Mouse (Mus musculus): ENCODE measurements at regions not wholly inside any gene's neighbourhood (a gene's known extent, or its start where the extent isn't known, plus 50 kb on each side); places are given as distances from the start of the nearest gene placed in this dataset.
A peak's percentile ranks its signal among the peaks of the same experiment; 100 is the strongest.

GRCm38 (mm10) chr3:109224526-109224925 lies 101.6 kb downstream of the Slc25a24 start:
- no peak overlapping the region for H3K4me3 ChIP-seq (ENCODE audit: low read length)
- H3K9ac ChIP-seq (ENCODE audit: low read length), result no peak overlapping the region
- 72% methylated on average over 3 of the region's 3 CpGs for WGBS
- no peaks in the 10 kb centered on the region; the same call in 1 of the 2 replicates for H3K9me3 ChIP-seq (replicated peaks; ENCODE audit: control insufficient read depth, low read length)
- no peak overlapping the region for H3K4me2 ChIP-seq (ENCODE audit: low read depth, low read length)
- no peak overlapping the region for H3K27ac ChIP-seq (ENCODE audit: low read length)
- H3K4me1 ChIP-seq (ENCODE audit: control insufficient read depth, insufficient read depth, low read length), result no peaks in the 10 kb centered on the region
- no peaks in the 10 kb centered on the region for H3K27me3 ChIP-seq (ENCODE audit: control insufficient read depth, insufficient read depth, low read length)
- H3K36me3 ChIP-seq (ENCODE audit: control insufficient read depth, insufficient read depth), result no peaks in the 10 kb centered on the region
- ATAC-seq (replicated peaks; ENCODE audit: extremely low read depth, insufficient read depth, low FRiP score), result no peak

GRCm38 (mm10) chr3:109234275-109234674 lies 106.2 kb upstream of the Vav3 start:
- H3K36me3 ChIP-seq (ENCODE audit: control insufficient read depth, insufficient read depth), result no peaks in the 10 kb centered on the region
- WGBS, result 71% methylated on average over 4 of the region's 4 CpGs
- H3K27ac ChIP-seq (ENCODE audit: low read length), result no peak overlapping the region
- H3K9ac ChIP-seq (ENCODE audit: low read length), result no peak overlapping the region
- no peaks in the 10 kb centered on the region for H3K4me1 ChIP-seq (ENCODE audit: control insufficient read depth, insufficient read depth, low read length)
- ATAC-seq (replicated peaks; ENCODE audit: extremely low read depth, insufficient read depth, low FRiP score), result no peak
- H3K27me3 ChIP-seq (ENCODE audit: control insufficient read depth, insufficient read depth, low read length), result no peaks in the 10 kb centered on the region
- H3K4me3 ChIP-seq (ENCODE audit: low read length), result no peak overlapping the region
- H3K4me2 ChIP-seq (ENCODE audit: low read depth, low read length), result no peak overlapping the region
- no peaks in the 10 kb centered on the region for H3K9me3 ChIP-seq (replicated peaks; ENCODE audit: control insufficient read depth, low read length)

GRCm38 (mm10) chr3:109236918-109237317 lies 103.5 kb upstream of the Vav3 start:
- 68% methylated on average over 5 of the region's 5 CpGs for WGBS
- Histone ChIP-seq H3K4me1 (ENCODE audit: control insufficient read depth, insufficient read depth, low read length) (no peaks in the 10 kb centered on the region), H3K4me2 (ENCODE audit: low read depth, low read length) (no peak overlapping the region), H3K27ac (ENCODE audit: low read length) (no peak overlapping the region), H3K9ac (ENCODE audit: low read length) (no peak overlapping the region), H3K4me3 (ENCODE audit: low read length) (no peak overlapping the region), H3K9me3 (replicated peaks; ENCODE audit: control insufficient read depth, low read length) (no peaks in the 10 kb centered on the region), H3K27me3 (ENCODE audit: control insufficient read depth, insufficient read depth, low read length) (no peaks in the 10 kb centered on the region), H3K36me3 (ENCODE audit: control insufficient read depth, insufficient read depth) (no peaks in the 10 kb centered on the region)
- ATAC-seq (replicated peaks; ENCODE audit: extremely low read depth, insufficient read depth, low FRiP score), result no peak

GRCm38 (mm10) chr3:109243491-109243890 lies 97.0 kb upstream of the Vav3 start:
- Histone ChIP-seq H3K9ac (ENCODE audit: low read length) (no peak overlapping the region), H3K9me3 (replicated peaks; ENCODE audit: control insufficient read depth, low read length) (peaks cover 8% of the 10 kb centered on the region), H3K4me3 (ENCODE audit: low read length) (no peak overlapping the region), H3K4me1 (ENCODE audit: control insufficient read depth, insufficient read depth, low read length) (no peaks in the 10 kb centered on the region), H3K27ac (ENCODE audit: low read length) (no peak overlapping the region), H3K27me3 (ENCODE audit: control insufficient read depth, insufficient read depth, low read length) (no peaks in the 10 kb centered on the region), H3K36me3 (ENCODE audit: control insufficient read depth, insufficient read depth) (no peaks in the 10 kb centered on the region), H3K4me2 (ENCODE audit: low read depth, low read length) (no peak overlapping the region)
- 92% methylated on average over 1 of the region's 1 CpGs for WGBS
- no peak for ATAC-seq (replicated peaks; ENCODE audit: extremely low read depth, insufficient read depth, low FRiP score)

- H3K4me3 ChIP-seq (ENCODE audit: low read length), result no peak overlapping the region
- 44% methylated on average over 1 of the region's 1 CpGs for WGBS
- no peaks in the 10 kb centered on the region for H3K27me3 ChIP-seq (ENCODE audit: control insufficient read depth, insufficient read depth, low read length)
- no peak for ATAC-seq (replicated peaks; ENCODE audit: extremely low read depth, insufficient read depth, low FRiP score)
- H3K27ac ChIP-seq (ENCODE audit: low read length), result no peak overlapping the region
- no peak overlapping the region for H3K4me2 ChIP-seq (ENCODE audit: low read depth, low read length)
- no peaks in the 10 kb centered on the region for H3K36me3 ChIP-seq (ENCODE audit: control insufficient read depth, insufficient read depth)
- no peak overlapping the region for H3K9ac ChIP-seq (ENCODE audit: low read length)
- H3K4me1 ChIP-seq (ENCODE audit: control insufficient read depth, insufficient read depth, low read length), result peaks cover 9% of the 10 kb centered on the region
- H3K9me3 ChIP-seq (replicated peaks; ENCODE audit: control insufficient read depth, low read length), result peaks cover 8% of the 10 kb centered on the region
Observed at GRCm38 (mm10) chr3:109248801-109249200, 91.7 kb upstream of the Vav3 start.

GRCm38 (mm10) chr3:109249359-109249758 lies 91.1 kb upstream of the Vav3 start:
- 72% methylated on average over 1 of the region's 1 CpGs for WGBS
- Histone ChIP-seq H3K4me3 (ENCODE audit: low read length) (no peak overlapping the region), H3K27ac (ENCODE audit: low read length) (no peak overlapping the region), H3K27me3 (ENCODE audit: control insufficient read depth, insufficient read depth, low read length) (no peaks in the 10 kb centered on the region), H3K36me3 (ENCODE audit: control insufficient read depth, insufficient read depth) (no peaks in the 10 kb centered on the region), H3K4me2 (ENCODE audit: low read depth, low read length) (no peak overlapping the region), H3K9me3 (replicated peaks; ENCODE audit: control insufficient read depth, low read length) (peaks cover 7% of the 10 kb centered on the region), H3K4me1 (ENCODE audit: control insufficient read depth, insufficient read depth, low read length) (peaks cover 12% of the 10 kb centered on the region), H3K9ac (ENCODE audit: low read length) (no peak overlapping the region)
- ATAC-seq (replicated peaks; ENCODE audit: extremely low read depth, insufficient read depth, low FRiP score), result no peak

GRCm38 (mm10) chr3:109249989-109250388 lies 90.5 kb upstream of the Vav3 start:
- H3K4me2 ChIP-seq (ENCODE audit: low read depth, low read length), result no peak overlapping the region
- 84% methylated on average over 2 of the region's 2 CpGs for WGBS
- ATAC-seq (replicated peaks; ENCODE audit: extremely low read depth, insufficient read depth, low FRiP score), result no peak

GRCm38 (mm10) chr3:109251716-109252115 lies 88.7 kb upstream of the Vav3 start:
- no peak overlapping the region for H3K4me3 ChIP-seq (ENCODE audit: low read length)
- no peaks in the 10 kb centered on the region for H3K9me3 ChIP-seq (replicated peaks; ENCODE audit: control insufficient read depth, low read length)
- H3K36me3 ChIP-seq (ENCODE audit: control insufficient read depth, insufficient read depth), result no peaks in the 10 kb centered on the region
- WGBS, result 33% methylated on average over 1 of the region's 1 CpGs
- H3K9ac ChIP-seq (ENCODE audit: low read length), result no peak overlapping the region
- H3K4me2 ChIP-seq (ENCODE audit: low read depth, low read length), result no peak overlapping the region
- peaks cover 25% of the 10 kb centered on the region for H3K4me1 ChIP-seq (ENCODE audit: control insufficient read depth, insufficient read depth, low read length)
- H3K27me3 ChIP-seq (ENCODE audit: control insufficient read depth, insufficient read depth, low read length), result no peaks in the 10 kb centered on the region
- ATAC-seq (replicated peaks; ENCODE audit: extremely low read depth, insufficient read depth, low FRiP score), result peak; percentile 62; the same call in 1 of the 2 replicates
- H3K27ac ChIP-seq (ENCODE audit: low read length), result peak overlapping the region; percentile 48

More at GRCm38 (mm10) chr3:109249989-109250388, 90.5 kb upstream of the Vav3 start:
- no peaks in the 10 kb centered on the region for H3K36me3 ChIP-seq (ENCODE audit: control insufficient read depth, insufficient read depth)
- peaks cover 17% of the 10 kb centered on the region for H3K4me1 ChIP-seq (ENCODE audit: control insufficient read depth, insufficient read depth, low read length)
- no peaks in the 10 kb centered on the region for H3K27me3 ChIP-seq (ENCODE audit: control insufficient read depth, insufficient read depth, low read length)
- no peak overlapping the region for H3K4me3 ChIP-seq (ENCODE audit: low read length)
- peaks cover under 1% of the 10 kb centered on the region; the same call in 1 of the 2 replicates for H3K9me3 ChIP-seq (replicated peaks; ENCODE audit: control insufficient read depth, low read length)
- no peak overlapping the region for H3K9ac ChIP-seq (ENCODE audit: low read length)
- no peak overlapping the region for H3K27ac ChIP-seq (ENCODE audit: low read length)

- no peak overlapping the region for H3K9ac ChIP-seq (ENCODE audit: low read length)
- H3K4me1 ChIP-seq (ENCODE audit: control insufficient read depth, insufficient read depth, low read length), result peaks cover 25% of the 10 kb centered on the region
- no peak for ATAC-seq (replicated peaks; ENCODE audit: extremely low read depth, insufficient read depth, low FRiP score)
- 70% methylated on average over 9 of the region's 9 CpGs for WGBS
- H3K36me3 ChIP-seq (ENCODE audit: control insufficient read depth, insufficient read depth), result no peaks in the 10 kb centered on the region
- H3K9me3 ChIP-seq (replicated peaks; ENCODE audit: control insufficient read depth, low read length), result no peaks in the 10 kb centered on the region
- no peak overlapping the region for H3K4me3 ChIP-seq (ENCODE audit: low read length)
- H3K27me3 ChIP-seq (ENCODE audit: control insufficient read depth, insufficient read depth, low read length), result no peaks in the 10 kb centered on the region
- H3K4me2 ChIP-seq (ENCODE audit: low read depth, low read length), result no peak overlapping the region
- peak overlapping the region; percentile 2; the same call in 1 of the 2 replicates for H3K27ac ChIP-seq (ENCODE audit: low read length)
Observed at GRCm38 (mm10) chr3:109254001-109254630, 86.3 kb upstream of the Vav3 start.

Data from heart, embryonic 16.5 days (tissue).